Mouse (Mus musculus) kidney, adult 2 months (tissue): ENCODE results near the gene Zfp617.

Experiments
- CTCF ChIP-seq: fragments of 200-500 bp; conservative IDR thresholded peaks from 2 replicates; pipeline ENCODE4 v1.5.1; 2011; ENCODE audit warnings: low read depth, mild to moderate bottlenecking, control low read depth, low read length, moderate library complexity, mixed read lengths; ENCODE audit not compliant: insufficient read depth, insufficient read length
- POLR2A ChIP-seq: fragments of 200-500 bp; IDR thresholded peaks from one replicate; pipeline ENCODE4 v1.6.1; 2011; ENCODE audit warnings: low read depth, low read length, control low read depth

- TF ChIP-seq POLR2A (no peak), CTCF (no peak)
Observed at GRCm38 (mm10) chr8:71941776-71942175, 33.3 kb downstream of the Zfp617 start.
